Mouse (Mus musculus) midbrain, embryonic 13.5 days (tissue): ENCODE measurements around the gene Mlx. TPM values are rescaled to one million over a fixed set of nuclear protein-coding genes. Genes with fewer than 3 reads are reported as not detected.

Experiments used
- ATAC-seq: fragments of 200-750 bp; cut with Nextera tagmentation; 2 replicates; pipeline ENCODE4 v1.8.0; 2017; ENCODE audit warnings: mild to moderate bottlenecking, moderate TSS enrichment, moderate library complexity
- H3K27ac ChIP-seq: fragments of 300-500 bp; sonication (generic); 2 replicates; pipeline ENCODE4 v1.5.1; 2015; ENCODE audit warnings: inconsistent platforms, mild to moderate bottlenecking, moderate library complexity
- H3K27me3 ChIP-seq: fragments of 300-500 bp; sonication (generic); 2 replicates; pipeline ENCODE4 v1.6.1; 2015; ENCODE audit warnings: mild to moderate bottlenecking, inconsistent platforms
- H3K36me3 ChIP-seq: fragments of 300-500 bp; sonication (generic); 2 replicates; pipeline ENCODE4 v1.6.1; 2015; ENCODE audit warnings: mild to moderate bottlenecking, inconsistent platforms
- H3K4me1 ChIP-seq: fragments of 300-500 bp; sonication (generic); replicated peaks from 2 replicates; pipeline ENCODE4 v1.6.1; 2015; ENCODE audit warnings: inconsistent platforms
- H3K4me2 ChIP-seq: fragments of 300-500 bp; sonication (generic); replicated peaks from 2 replicates; pipeline ENCODE4 v1.6.1; 2015; ENCODE audit warnings: moderate library complexity, mild to moderate bottlenecking, inconsistent platforms
- H3K4me3 ChIP-seq: fragments of 300-500 bp; sonication (generic); replicated peaks from 2 replicates; pipeline ENCODE4 v1.5.1; 2015; ENCODE audit warnings: mild to moderate bottlenecking, inconsistent platforms
- H3K9ac ChIP-seq: fragments of 300-500 bp; sonication (generic); replicated peaks from 2 replicates; pipeline ENCODE4 v1.6.1; 2015; ENCODE audit warnings: mild to moderate bottlenecking, inconsistent platforms
- H3K9me3 ChIP-seq: fragments of 300-500 bp; sonication (generic); 2 replicates; pipeline ENCODE4 v1.6.1; 2016; ENCODE audit warnings: mild to moderate bottlenecking, inconsistent platforms
- WGBS: fragments of 180-500 bp; shearing (Covaris S2); methylation state at CpG from one replicate; pipeline ENCODE4 v1.1.7; 2015; 5-methylcytosine and 5-hydroxymethylcytosine counted together
- polyA plus RNA-seq: library from polyadenylated mRNA; unstranded; fragments of >200 nt; fragmentation: Nextera tagmentation; extraction: Ambion mirVana; gene quantifications from 2 replicates; pipeline ENCODE4 v1.2.1, GENCODE M21; 2015

The Mlx gene
- polyA plus RNA-seq, 1 experiment from 2014 or later = 90.9 TPM

GRCm38 (mm10) chr11:101069391-101070188, 17.5 kb upstream of the Mlx start, which contains the start of gene Naglu:
Naglu (plus strand) TSS chr11:101070012.
- H3K36me3 ChIP-seq = peaks cover 2% of the 10 kb centered on the region
- no peaks in the 10 kb centered on the region for H3K9me3 ChIP-seq
- H3K9ac ChIP-seq = peak within 1 kb of the TSS; percentile 92
- peak within 1 kb of the TSS; percentile 96 for H3K4me2 ChIP-seq
- 5% methylated on average over 35 of the region's 35 CpGs for WGBS
- peak; percentile 89 for ATAC-seq
- H3K27me3 ChIP-seq = peaks cover 10% of the 10 kb centered on the region; the same call in 1 of the 2 replicates
- H3K27ac ChIP-seq = peak within 1 kb of the TSS; percentile 69
- H3K4me1 ChIP-seq = peaks cover 21% of the 10 kb centered on the region
- peak within 1 kb of the TSS; percentile 80 for H3K4me3 ChIP-seq

DNA sequence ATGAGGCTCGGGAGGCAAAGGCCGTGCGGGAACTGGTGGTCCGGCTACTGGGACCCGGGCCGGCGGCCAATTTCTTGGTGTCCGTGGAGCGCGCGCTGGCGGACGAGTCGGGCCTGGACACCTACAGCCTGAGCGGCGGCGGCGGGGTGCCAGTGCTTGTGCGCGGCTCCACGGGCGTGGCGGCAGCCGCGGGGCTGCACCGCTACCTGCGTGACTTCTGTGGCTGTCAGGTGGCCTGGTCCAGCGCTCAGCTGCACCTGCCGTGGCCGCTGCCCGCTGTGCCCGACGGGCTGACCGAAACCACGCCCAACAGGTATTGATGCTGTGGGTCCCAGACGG, 16.9 kb upstream of the Mlx start:
- WGBS = under 1% methylated on average over 36 of the region's 36 CpGs
- H3K4me3 ChIP-seq = peak overlapping the region; percentile 80

GRCm38 (mm10) chr11:101070987-101071386, 16.1 kb upstream of the Mlx start:
- H3K36me3 ChIP-seq = no peaks in the 10 kb centered on the region
- peak overlapping the region; percentile 92 for H3K9ac ChIP-seq
- ATAC-seq = no peak
- no peak overlapping the region for H3K27ac ChIP-seq
- H3K4me1 ChIP-seq = peaks cover 21% of the 10 kb centered on the region
- no peaks in the 10 kb centered on the region for H3K9me3 ChIP-seq
- peak overlapping the region; percentile 96 for H3K4me2 ChIP-seq
- H3K4me3 ChIP-seq = peak overlapping the region; percentile 80
- 76% methylated on average over 6 of the region's 6 CpGs for WGBS
- peaks cover 10% of the 10 kb centered on the region; the same call in 1 of the 2 replicates for H3K27me3 ChIP-seq

More for the DNA sequence above, 16.9 kb upstream of the Mlx start:
- Histone ChIP-seq H3K36me3 (no peaks in the 10 kb centered on the region), H3K9me3 (no peaks in the 10 kb centered on the region), H3K4me1 (peaks cover 21% of the 10 kb centered on the region), H3K27me3 (peaks cover 10% of the 10 kb centered on the region; the same call in 1 of the 2 replicates), H3K9ac (peak overlapping the region; percentile 92), H3K4me2 (peak overlapping the region; percentile 96), H3K27ac (peak overlapping the region; percentile 69)
- ATAC-seq = peak; percentile 78

DNA sequence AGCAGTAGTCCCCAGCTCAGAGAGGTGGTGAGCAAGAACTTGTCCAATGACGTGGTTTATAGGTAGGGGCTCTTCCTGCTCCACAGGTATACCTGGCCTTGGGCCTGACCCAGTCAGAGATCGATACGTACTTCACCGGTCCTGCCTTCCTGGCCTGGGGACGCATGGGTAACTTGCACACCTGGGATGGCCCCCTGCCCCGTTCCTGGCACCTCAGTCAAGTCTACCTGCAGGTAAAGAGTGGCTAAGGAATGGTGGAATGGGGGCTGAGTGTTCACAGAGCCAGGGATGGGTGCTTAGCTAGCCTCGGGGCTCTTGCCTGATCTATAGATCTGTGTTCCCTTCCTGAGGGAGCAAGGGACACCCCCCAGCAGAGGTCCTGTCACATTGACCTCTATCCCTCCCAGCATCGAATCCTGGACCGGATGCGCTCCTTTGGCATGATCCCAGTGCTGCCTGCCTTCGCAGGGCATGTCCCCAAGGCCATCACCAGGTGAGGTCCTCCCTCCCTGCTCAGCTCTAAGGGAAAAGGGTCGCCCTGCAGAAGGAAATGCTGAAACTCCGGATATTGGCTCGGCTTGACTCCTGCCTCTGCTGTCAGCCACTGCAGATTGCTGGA, 15.2 kb upstream of the Mlx start:
- WGBS = 73% methylated on average over 14 of the region's 14 CpGs
- Histone ChIP-seq H3K9ac (no peak overlapping the region), H3K27me3 (peaks cover 17% of the 10 kb centered on the region), H3K36me3 (0 out of 2 replicates have a peak, but pooled peaks cover 4% of the 10 kb centered on the region), H3K4me1 (peaks cover 16% of the 10 kb centered on the region), H3K9me3 (no peaks in the 10 kb centered on the region), H3K4me2 (no peak overlapping the region), H3K27ac (no peak overlapping the region), H3K4me3 (no peak overlapping the region)
- ATAC-seq = no peak

GRCm38 (mm10) chr11:101078121-101078520, 9.0 kb upstream of the Mlx start, which contains the start of gene Hsd17b1:
Hsd17b1 (plus strand) TSS chr11:101078411.
- ATAC-seq = no peak
- H3K4me2 ChIP-seq = no peak within 1 kb of the TSS
- H3K4me1 ChIP-seq = peaks cover 17% of the 10 kb centered on the region
- 0 out of 2 replicates have a peak, but pooled peaks cover 10% of the 10 kb centered on the region for H3K36me3 ChIP-seq
- H3K27me3 ChIP-seq = peaks cover 53% of the 10 kb centered on the region
- H3K9me3 ChIP-seq = no peaks in the 10 kb centered on the region
- no peak within 1 kb of the TSS for H3K4me3 ChIP-seq
- H3K9ac ChIP-seq = no peak within 1 kb of the TSS
- no peak within 1 kb of the TSS for H3K27ac ChIP-seq
- 65% methylated on average over 9 of the region's 9 CpGs for WGBS

- Histone ChIP-seq H3K4me3 (peak overlapping the region; percentile 9; the same call in 1 of the 2 replicates), H3K9ac (no peak overlapping the region; the same call in 1 of the 2 replicates), H3K4me1 (peaks cover 29% of the 10 kb centered on the region), H3K27ac (no peak overlapping the region), H3K4me2 (0 out of 2 replicates have a peak overlapping the region, but pooled peaks have one; percentile 15), H3K27me3 (peaks cover 53% of the 10 kb centered on the region), H3K9me3 (no peaks in the 10 kb centered on the region), H3K36me3 (0 out of 2 replicates have a peak, but pooled peaks cover 11% of the 10 kb centered on the region)
- 2% methylated on average over 27 of the region's 27 CpGs for WGBS
- ATAC-seq = no peak
Measured at GRCm38 (mm10) chr11:101079746-101080145, 7.3 kb upstream of the Mlx start.

- H3K36me3 ChIP-seq = peaks cover 16% of the 10 kb centered on the region; the same call in 1 of the 2 replicates
- no peak overlapping the region for H3K27ac ChIP-seq
- 68% methylated on average over 5 of the region's 5 CpGs for WGBS
- no peak overlapping the region for H3K9ac ChIP-seq
- peaks cover 29% of the 10 kb centered on the region for H3K4me1 ChIP-seq
- ATAC-seq = no peak
- H3K4me3 ChIP-seq = no peak overlapping the region
- no peak overlapping the region for H3K4me2 ChIP-seq
- H3K27me3 ChIP-seq = peaks cover 53% of the 10 kb centered on the region
- no peaks in the 10 kb centered on the region for H3K9me3 ChIP-seq
Measured at GRCm38 (mm10) chr11:101080421-101080820, 6.7 kb upstream of the Mlx start.

DNA sequence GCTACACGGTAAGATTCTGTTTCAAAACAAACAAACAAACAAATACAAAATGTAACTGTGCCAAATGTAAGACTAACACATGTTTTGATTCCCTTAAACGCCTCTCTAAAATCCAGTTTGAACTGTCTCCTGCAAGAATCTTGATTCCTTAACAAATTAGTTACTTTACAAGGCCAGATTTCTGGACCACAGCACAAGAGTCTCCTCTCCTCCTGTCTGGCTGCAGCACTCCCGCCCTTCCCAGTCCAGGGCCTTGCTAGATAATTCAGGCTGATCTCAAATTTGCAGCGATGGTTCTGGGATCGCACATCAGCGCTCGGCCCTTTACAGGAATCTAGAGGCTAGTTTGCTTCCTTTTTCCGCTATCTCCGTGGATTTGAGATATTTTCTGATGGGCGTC, 5.4 kb upstream of the Mlx start:
- Histone ChIP-seq H3K27ac (peak overlapping the region; percentile 90), H3K9ac (peak overlapping the region; percentile 93), H3K4me3 (peak overlapping the region; percentile 87), H3K4me2 (peak overlapping the region; percentile 93), H3K27me3 (peaks cover 48% of the 10 kb centered on the region), H3K36me3 (peaks cover 19% of the 10 kb centered on the region; the same call in 1 of the 2 replicates), H3K4me1 (peaks cover 41% of the 10 kb centered on the region), H3K9me3 (no peaks in the 10 kb centered on the region)
- WGBS = 6% methylated on average over 10 of the region's 10 CpGs
- no peak for ATAC-seq

DNA sequence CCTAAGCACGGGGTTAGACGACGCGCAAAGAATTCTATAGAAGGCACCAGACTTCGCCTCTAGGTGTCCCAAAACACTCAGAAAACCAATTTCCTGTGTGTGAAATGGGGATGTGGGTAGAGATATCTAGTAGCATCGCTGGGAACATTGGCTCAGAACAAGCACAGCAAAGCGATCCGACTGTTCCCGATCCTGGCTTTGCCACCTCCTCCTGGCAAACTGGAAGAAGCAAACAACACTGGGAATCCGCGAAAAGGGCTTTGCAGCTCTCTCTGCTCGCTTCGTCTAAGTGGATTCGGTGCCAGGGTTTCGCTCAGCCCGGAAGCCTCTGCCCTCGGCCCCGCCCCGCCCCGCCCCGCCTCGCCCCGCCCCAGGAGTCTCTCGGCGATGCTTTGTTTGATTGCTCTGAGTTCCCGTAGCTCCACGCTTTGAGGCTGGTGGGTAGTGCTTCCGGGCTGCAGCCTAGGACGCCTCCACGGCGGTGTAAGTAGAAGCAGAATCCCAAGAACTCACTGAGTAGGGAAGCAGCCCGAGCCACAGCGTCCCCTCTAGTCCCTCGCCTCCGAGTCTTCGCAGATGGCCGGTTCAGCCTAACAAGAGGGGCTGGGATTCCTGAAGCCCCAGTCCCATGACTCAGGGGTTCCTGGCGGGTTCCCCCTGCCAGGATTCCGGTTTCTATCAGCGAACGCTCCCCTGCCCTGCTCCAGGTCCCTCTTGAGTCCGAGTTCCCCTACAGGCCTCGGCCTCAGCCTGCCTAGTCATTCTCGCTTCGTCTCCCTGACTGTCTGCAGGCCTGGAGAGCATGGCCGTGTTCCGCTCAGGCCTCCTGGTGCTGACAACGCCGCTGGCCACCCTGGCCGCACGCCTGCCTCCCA, 4.6 kb upstream of the Mlx start, which contains the start of gene Coasy:
Coasy (plus strand) TSS at position 358 of the 875 bp plus-strand sequence.
- under 1% methylated on average over 51 of the region's 51 CpGs for WGBS
- Histone ChIP-seq H3K4me2 (peak within 1 kb of the TSS; percentile 93), H3K27ac (peak within 1 kb of the TSS; percentile 90), H3K4me1 (peaks cover 43% of the 10 kb centered on the region), H3K4me3 (peak within 1 kb of the TSS; percentile 87), H3K36me3 (peaks cover 11% of the 10 kb centered on the region; the same call in 1 of the 2 replicates), H3K27me3 (peaks cover 40% of the 10 kb centered on the region), H3K9me3 (no peaks in the 10 kb centered on the region), H3K9ac (peak within 1 kb of the TSS; percentile 93)
- ATAC-seq = peak; percentile 87

- peak overlapping the region; percentile 93 for H3K4me2 ChIP-seq
- peaks cover 10% of the 10 kb centered on the region; the same call in 1 of the 2 replicates for H3K36me3 ChIP-seq
- peak overlapping the region; percentile 87 for H3K4me3 ChIP-seq
- peak overlapping the region; percentile 93 for H3K9ac ChIP-seq
- 39% methylated on average over 19 of the region's 19 CpGs for WGBS
- peaks cover 33% of the 10 kb centered on the region for H3K27me3 ChIP-seq
- peaks cover 50% of the 10 kb centered on the region for H3K4me1 ChIP-seq
- H3K9me3 ChIP-seq = no peaks in the 10 kb centered on the region
- peak; percentile 40 for ATAC-seq
- H3K27ac ChIP-seq = peak overlapping the region; percentile 90
Measured at GRCm38 (mm10) chr11:101083083-101083697, 3.9 kb upstream of the Mlx start.

DNA sequence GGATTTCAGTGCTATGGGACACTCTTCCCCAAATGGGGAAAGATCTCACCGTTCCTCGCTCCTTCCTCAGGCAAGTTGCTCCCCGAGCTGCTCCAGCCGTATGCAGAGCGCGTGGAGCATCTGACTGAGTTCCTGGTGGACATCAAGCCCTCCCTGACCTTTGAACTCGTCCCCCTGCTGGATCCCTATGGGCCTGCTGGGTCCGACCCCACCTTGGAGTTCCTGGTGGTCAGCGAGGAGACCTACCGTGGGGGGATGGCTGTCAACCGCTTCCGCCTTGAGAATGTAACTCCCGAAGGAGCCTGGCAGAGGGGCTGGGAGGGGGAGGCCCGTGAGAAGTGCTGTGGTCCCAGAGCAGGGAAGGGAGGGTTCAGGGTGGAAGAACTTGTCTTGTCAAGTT, 2.8 kb upstream of the Mlx start:
- H3K4me2 ChIP-seq = no peak overlapping the region
- H3K27ac ChIP-seq = no peak overlapping the region
- 84% methylated on average over 14 of the region's 14 CpGs for WGBS
- no peak for ATAC-seq
- H3K27me3 ChIP-seq = peaks cover 22% of the 10 kb centered on the region
- H3K9ac ChIP-seq = no peak overlapping the region; the same call in 1 of the 2 replicates
- no peak overlapping the region for H3K4me3 ChIP-seq
- peaks cover 55% of the 10 kb centered on the region for H3K4me1 ChIP-seq
- H3K36me3 ChIP-seq = peaks cover 13% of the 10 kb centered on the region
- no peaks in the 10 kb centered on the region for H3K9me3 ChIP-seq
